Mouse (Mus musculus) bone marrow, adult 2 months (tissue): ENCODE results near the gene Car5a.

Experiments used
- CTCF ChIP-seq: fragments of 200-500 bp; IDR thresholded peaks from 2 replicates; pipeline ENCODE4 v1.5.1; 2011; ENCODE audit warnings: low read length, control low read depth; ENCODE audit not compliant: control insufficient read depth, insufficient read depth
- POLR2A ChIP-seq: fragments of 200-500 bp; IDR thresholded peaks from 2 replicates; pipeline ENCODE4 v1.6.1; 2011; ENCODE audit warnings: low read depth, mild to moderate bottlenecking, control low read depth, low read length, borderline replicate concordance; ENCODE audit not compliant: control insufficient read depth

- TF ChIP-seq CTCF (no peak), POLR2A (no peak)
Observed at GRCm38 (mm10) chr8:121889317-121889716, 55.4 kb downstream of the Car5a start.
